Mouse (Mus musculus) right cerebral cortex, postnatal 36 days (tissue): ENCODE measurements around the gene Atf7.

Experiments
- DNase-seq, 2 experiments: peaks; one replicate each; pipeline ENCODE4 v3.0.0; 2022; ENCODE audit warnings: low spot score in 2 of 2, mixed read lengths in 1 of 2

The Atf7 gene

DNA sequence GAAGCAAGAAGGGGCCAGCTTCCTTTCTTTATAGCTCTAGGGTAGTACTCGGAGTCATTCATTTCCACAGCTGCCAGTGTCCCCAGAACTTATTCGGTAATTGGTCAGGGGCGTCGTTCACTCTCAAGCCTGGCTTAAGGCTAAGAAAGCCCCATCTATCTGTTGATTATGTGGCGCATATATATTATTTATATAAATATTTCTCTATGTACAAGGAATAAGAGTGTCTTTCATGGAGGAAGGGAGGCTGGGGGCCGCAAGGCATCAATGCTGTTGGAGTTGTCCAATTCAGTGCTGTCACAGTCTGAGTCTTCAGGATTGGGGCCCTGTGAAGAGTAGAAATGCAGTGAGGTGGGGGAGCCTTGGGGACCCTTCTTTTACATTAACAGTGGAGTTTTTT lies 125.4 kb downstream of the Atf7 start:
- DNase-seq = no peak

GRCm38 (mm10) chr15:102499370-102499769 lies 125.9 kb downstream of the Atf7 start:
- DNase-seq = no peak

DNA sequence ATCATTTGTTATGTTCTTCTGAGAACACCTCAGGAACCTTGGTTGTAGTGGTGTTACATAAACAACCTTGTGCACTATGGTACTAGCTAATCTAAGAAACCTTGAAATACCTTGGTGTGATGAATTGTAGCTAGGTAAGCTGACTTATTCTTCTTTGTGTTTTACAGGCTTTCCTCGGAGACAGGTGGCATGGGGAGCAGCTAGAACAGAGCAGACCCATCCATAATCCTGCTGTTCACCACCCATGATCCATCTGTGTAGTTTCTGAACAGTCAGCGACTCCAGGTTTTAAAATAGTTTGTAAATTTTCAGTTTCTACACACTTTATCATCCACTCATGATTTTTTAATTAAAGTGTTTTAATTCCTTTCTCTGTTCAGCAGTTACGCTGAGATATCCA lies 126.9 kb downstream of the Atf7 start:
- no peak for DNase-seq

- DNase-seq = no peak
Observed at GRCm38 (mm10) chr15:102487664-102488063, 137.6 kb downstream of the Atf7 start.

GRCm38 (mm10) chr15:102485853-102486252 lies 139.4 kb downstream of the Atf7 start:
- DNase-seq = no peak

DNA sequence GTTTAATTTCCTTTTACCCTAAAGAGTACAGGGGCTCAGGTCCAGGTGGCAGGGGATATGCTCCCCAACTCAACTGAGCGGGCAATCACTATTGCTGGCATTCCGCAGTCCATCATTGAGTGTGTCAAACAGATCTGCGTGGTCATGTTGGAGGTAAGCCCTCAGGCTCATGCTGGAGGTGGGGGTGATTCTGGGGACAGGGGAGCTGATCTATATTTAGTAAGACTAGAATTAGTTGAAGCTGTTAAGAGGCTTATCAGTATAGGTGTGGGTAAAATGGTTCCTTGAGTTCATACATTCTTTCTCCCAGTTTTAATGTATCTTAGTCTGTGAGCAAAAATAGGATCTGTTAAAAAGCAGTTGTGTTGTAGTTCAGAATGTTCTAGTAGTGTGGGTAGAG lies 142.1 kb downstream of the Atf7 start:
- no peak for DNase-seq
